Mouse (Mus musculus) hindbrain, embryonic 14.5 days (tissue): Measurements from ENCODE around the gene Mepce. TPM values are rescaled to one million over a fixed set of nuclear protein-coding genes. Genes with fewer than 3 reads are reported as not detected.

ENCODE experiments used
- polyA plus RNA-seq: library from polyadenylated mRNA; unstranded; fragments of >200 nt; fragmentation: Nextera tagmentation; extraction: Ambion mirVana; gene quantifications from 2 replicates; pipeline ENCODE4 v1.2.1, GENCODE M21; 2014

Mepce gene
- polyA plus RNA-seq, 1 experiment from 2014 or later: 11.0 TPM

Other genes with a start within 250 kb of the Mepce start
- 195 and 204 TPM in 2 replicates for gene Actl6b, start 234.1 kb downstream of the Mepce start, polyA plus RNA-seq
- gene Tfr2, start 217.8 kb downstream of the Mepce start, polyA plus RNA-seq: 5.3 and 5.6 TPM in 2 replicates
- 81.7 and 85.4 TPM in 2 replicates for gene Mospd3, start 186.6 kb downstream of the Mepce start, polyA plus RNA-seq
- 23.9 and 28.5 TPM in 2 replicates for gene Pcolce, start 173.9 kb downstream of the Mepce start, polyA plus RNA-seq
- gene Fbxo24, start 158.7 kb downstream of the Mepce start, polyA plus RNA-seq: 0.12 TPM in 1 of 2 replicates, not detected in the other
- 19.0 and 23.4 TPM in 2 replicates for gene Lrch4, start 158.5 kb downstream of the Mepce start, polyA plus RNA-seq
- 5.3 and 6.5 TPM in 2 replicates for gene Gm20605, start 158.5 kb downstream of the Mepce start, polyA plus RNA-seq
- 4.9 and 5.8 TPM in 2 replicates for gene Sap25, start 146.3 kb downstream of the Mepce start, polyA plus RNA-seq
- gene Irs3, start 141.9 kb downstream of the Mepce start, polyA plus RNA-seq: 0.15 TPM in 1 of 2 replicates, not detected in the other
- gene Agfg2, start 102.9 kb downstream of the Mepce start, polyA plus RNA-seq: 11.8 and 12.2 TPM in 2 replicates
- 14.2 and 18.8 TPM in 2 replicates for gene Nyap1, start 46.0 kb downstream of the Mepce start, polyA plus RNA-seq
- 67.6 and 72.8 TPM in 2 replicates for gene Tsc22d4, start 41.9 kb downstream of the Mepce start, polyA plus RNA-seq
- 51.1 and 58.7 TPM in 2 replicates for gene Ppp1r35, start 8.8 kb downstream of the Mepce start, polyA plus RNA-seq
- 7.9 and 8.3 TPM in 2 replicates for gene Zcwpw1, start 143 bp upstream of the Mepce start, polyA plus RNA-seq
- gene Pilra, start 48.6 kb upstream of the Mepce start, polyA plus RNA-seq: 0.40 and 0.62 TPM in 2 replicates
- gene Pilrb1, start 70.5 kb upstream of the Mepce start, polyA plus RNA-seq: not detected in 2 replicates
- not detected in 2 replicates for gene Pilrb2, start 84.2 kb upstream of the Mepce start, polyA plus RNA-seq
- gene Cyp3a13, start 134.0 kb upstream of the Mepce start, polyA plus RNA-seq: not detected in 2 replicates
- 0.80 and 1.2 TPM in 2 replicates for gene Gjc3, start 175.4 kb upstream of the Mepce start, polyA plus RNA-seq
- not detected in 2 replicates for gene Azgp1, start 193.9 kb upstream of the Mepce start, polyA plus RNA-seq
- gene Smok3a, start 233.6 kb upstream of the Mepce start, polyA plus RNA-seq: not detected in 2 replicates
- not detected in 2 replicates for gene Smok3b, start 233.8 kb upstream of the Mepce start, polyA plus RNA-seq